Mouse (Mus musculus) thymus, adult 2 months (tissue): ENCODE data around the gene Vstm2l.

ENCODE experiments used
- CTCF ChIP-seq: fragments of 200-500 bp; IDR thresholded peaks from 2 replicates; pipeline ENCODE4 v1.5.1; 2012; ENCODE audit warnings: mild to moderate bottlenecking, control low read depth, low read length, moderate library complexity, borderline replicate concordance; ENCODE audit not compliant: control insufficient read depth, poor library complexity, insufficient read depth; ENCODE audit errors: extremely low read depth
- POLR2A ChIP-seq: fragments of 200-500 bp; IDR thresholded peaks from 2 replicates; pipeline ENCODE4 v1.6.1; 2012; ENCODE audit warnings: mild to moderate bottlenecking, low read length, control low read depth, moderate library complexity; ENCODE audit not compliant: control insufficient read depth, poor library complexity, insufficient read depth; ENCODE audit errors: extremely low read depth

GRCm38 (mm10) chr2:157970669-157971068 lies 56.2 kb downstream of the Vstm2l start:
- TF ChIP-seq POLR2A: no peak
- TF ChIP-seq CTCF: no peak
